Mouse (Mus musculus) MEL (cell line): Measurements from ENCODE around the gene Brdt.

Experiments used
- CTCF ChIP-seq, 3 experiments: IDR thresholded peaks in 2 of 3; conservative IDR thresholded peaks in 1 of 3; 2 replicates each; pipeline ENCODE4 v1.5.1; 2011 to 2012; ENCODE audit warnings: low read length in 3 of 3, low read depth in 2 of 3, mild to moderate bottlenecking in 2 of 3, improper control_type of control experiment in 1 of 3, inconsistent platforms in 1 of 3, mixed read lengths in 1 of 3, moderate library complexity in 1 of 3; ENCODE audit not compliant: control insufficient read depth in 1 of 3, insufficient read depth in 1 of 3, poor library complexity in 1 of 3, severe bottlenecking in 1 of 3
- NRF1 ChIP-seq: IDR thresholded peaks from 2 replicates; pipeline ENCODE4 v1.6.1; 2014; ENCODE audit warnings: low read depth, mild to moderate bottlenecking, inconsistent platforms, low read length, improper control_type of control experiment, moderate library complexity; ENCODE audit not compliant: poor library complexity, insufficient read depth, severe bottlenecking
- TAL1 ChIP-seq: IDR thresholded peaks from 2 replicates; pipeline ENCODE4 v1.6.1; 2012; ENCODE audit warnings: mild to moderate bottlenecking, inconsistent platforms, low read length, moderate library complexity, mixed read lengths
- TCF12 ChIP-seq: IDR thresholded peaks from 2 replicates; pipeline ENCODE4 v1.6.1; 2014; ENCODE audit warnings: low read depth, mild to moderate bottlenecking, inconsistent platforms, low read length, improper control_type of control experiment, moderate library complexity
- USF1 ChIP-seq: IDR thresholded peaks from 2 replicates; pipeline ENCODE4 v1.6.1; 2014; ENCODE audit warnings: low read depth, mild to moderate bottlenecking, inconsistent platforms, low read length, improper control_type of control experiment, moderate library complexity
- ZKSCAN1 ChIP-seq: IDR thresholded peaks from 2 replicates; pipeline ENCODE4 v1.6.1; 2012; ENCODE audit warnings: low read depth, mild to moderate bottlenecking, inconsistent platforms, low read length, improper control_type of control experiment, moderate library complexity

DNA sequence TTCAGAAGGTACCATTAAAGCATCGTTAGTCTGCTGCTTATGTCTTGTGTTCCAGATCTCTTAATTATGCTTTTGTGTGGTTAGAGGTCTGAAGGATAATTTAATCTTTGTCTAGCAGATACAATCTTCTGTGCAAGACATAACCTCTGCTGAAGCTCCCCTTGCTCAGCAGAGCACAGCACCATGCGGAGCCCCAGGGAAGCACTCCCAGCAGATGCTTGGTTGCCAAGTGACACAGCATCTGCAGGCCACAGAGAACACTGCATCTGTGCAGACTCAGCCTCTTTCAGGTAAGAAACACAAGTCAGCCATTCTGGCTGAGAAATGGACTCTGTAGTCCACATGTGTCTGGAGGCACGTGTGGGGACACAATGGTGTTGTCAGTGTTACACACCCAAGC lies 39.1 kb downstream of the Brdt start:
- TF ChIP-seq TAL1 (no peak), CTCF (IDR thresholded peaks at IDR 0.05 in 2 of 3, conservative IDR thresholded peaks at IDR 0.05 in 1 of 3; ENCODE audit: control insufficient read depth in 1 of 3, insufficient read depth in 1 of 3, low read depth in 2 of 3, low read length in 3 of 3, poor library complexity in 1 of 3, severe bottlenecking in 1 of 3) (no peak), NRF1 (no peak), USF1 (no peak), TCF12 (no peak), ZKSCAN1 (no peak)
